Mouse (Mus musculus) adrenal gland (tissue): ENCODE measurements around the gene Tox2.

Source experiments
- intact Hi-C: fragments of 180-260 bp; cut with DNase I; formaldehyde crosslinking; loops from one replicate; pipeline ENCODE4 v1.15.1; 2025

Tox2 gene

DNA sequence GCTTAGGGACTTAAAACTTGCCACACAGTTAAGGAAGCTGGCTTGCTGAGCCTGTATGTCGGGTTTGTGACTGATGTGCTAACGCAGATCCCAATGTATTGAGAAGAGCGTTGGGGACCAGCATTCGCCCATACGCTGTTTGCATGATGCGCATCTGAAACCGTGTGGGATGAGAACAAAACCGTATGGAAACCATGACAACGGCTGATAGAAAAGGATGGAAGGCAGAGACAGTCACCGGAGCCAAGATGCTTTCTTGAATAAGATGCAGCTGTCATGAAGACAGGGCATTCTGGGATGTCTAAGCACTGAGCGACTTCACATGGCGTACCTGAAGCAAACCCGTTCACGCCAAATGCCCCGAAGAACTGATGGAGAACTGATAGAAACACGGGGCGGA lies 106.5 kb downstream of the Tox2 start:
- intact Hi-C loops: no loop called here

DNA sequence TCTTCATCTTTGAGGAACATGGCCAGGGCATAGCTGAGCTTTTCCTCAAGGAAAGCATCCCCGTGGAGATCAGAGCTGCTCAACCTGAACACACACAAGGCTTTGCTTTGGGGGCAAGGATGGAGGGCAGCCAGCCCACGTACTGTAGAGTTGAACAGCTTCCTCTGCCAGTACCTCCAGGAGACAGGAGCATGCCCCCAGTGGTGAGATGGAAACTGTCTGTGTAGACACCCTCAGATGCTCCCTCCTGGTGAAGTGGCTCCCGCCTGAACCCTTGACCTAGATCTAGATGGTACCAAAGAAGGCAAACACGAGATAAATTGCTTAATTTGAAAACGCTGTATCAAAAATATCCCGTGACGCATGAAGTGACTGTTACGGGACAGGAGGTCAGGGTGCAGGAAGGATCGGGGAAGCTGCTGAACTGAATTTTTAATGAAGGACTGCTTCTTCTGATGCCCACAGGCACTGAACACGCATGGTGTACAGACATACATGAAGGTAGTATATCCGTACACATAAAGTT lies 107.3 kb downstream of the Tox2 start:
- intact Hi-C loops: no loop called here

GRCm38 (mm10) chr2:163317281-163317680 lies 114.4 kb downstream of the Tox2 start:
- intact Hi-C loops: no loop called here

DNA sequence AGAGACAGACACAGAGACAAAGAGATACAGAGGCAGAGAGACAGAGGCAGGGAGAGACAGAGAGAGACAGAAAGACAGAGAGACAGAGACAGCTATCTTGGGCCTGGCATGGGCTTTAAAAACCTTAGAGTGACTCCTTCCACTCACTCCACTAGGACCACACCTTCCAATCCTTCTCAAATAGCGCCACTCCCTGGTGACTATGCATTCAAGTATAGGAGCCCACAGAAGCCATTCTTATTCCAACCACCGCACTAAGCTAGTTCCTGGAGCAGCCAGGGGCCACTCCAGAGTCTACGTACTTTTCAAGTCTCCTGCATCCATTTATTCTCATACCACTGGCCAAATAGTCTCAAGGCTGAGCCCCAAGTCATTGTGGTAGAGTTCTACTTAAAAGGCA lies 115.9 kb downstream of the Tox2 start:
- intact Hi-C loops: no loop called here

- intact Hi-C loops: no loop called here
These were observed 120.2 kb downstream of the Tox2 start for GRCm38 (mm10) chr2:163323163-163323562.

DNA sequence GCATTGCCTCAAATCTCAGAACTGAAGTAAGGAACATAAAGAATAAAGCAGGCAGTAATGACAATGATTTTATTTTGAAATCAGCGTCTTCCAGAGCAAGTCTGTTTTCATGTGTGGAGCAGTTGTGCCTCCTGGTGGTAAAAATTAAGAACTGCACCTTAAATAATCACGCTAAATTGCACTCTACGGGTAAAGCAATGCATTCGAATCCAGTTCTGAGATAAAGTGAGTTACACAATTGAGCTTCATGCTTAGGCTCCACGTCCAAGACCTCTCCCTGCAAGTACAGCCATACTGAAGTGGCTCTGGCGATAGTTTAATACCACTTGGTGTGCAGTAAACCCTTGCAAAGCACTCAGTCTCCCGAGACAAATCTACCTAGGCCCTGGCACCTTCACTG lies 127.8 kb downstream of the Tox2 start:
- intact Hi-C loops: loop anchor here (1.0 to 5.0 kb wide), 2 partner anchors 229 to 408 kb away; no protein-coding TSS in a partner anchor

DNA sequence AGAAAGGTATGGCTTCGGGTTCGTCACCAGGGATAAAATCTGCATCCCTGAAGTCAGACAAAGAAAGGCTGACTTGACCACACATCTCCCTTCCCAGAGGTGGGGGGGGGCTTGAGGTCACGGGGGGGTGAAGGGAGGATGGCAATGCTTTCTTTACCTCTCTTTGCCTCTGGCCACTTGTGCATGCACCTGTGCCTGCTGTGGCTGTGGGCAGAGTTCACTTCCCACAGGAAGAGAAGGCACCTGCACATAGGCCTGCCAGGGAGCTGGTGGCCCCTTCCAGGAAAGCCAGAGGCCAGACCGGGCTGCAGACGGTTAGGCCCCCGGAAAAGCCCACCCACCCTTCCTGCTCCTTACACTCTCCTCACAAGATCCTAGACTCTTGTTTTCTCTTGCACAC lies 128.5 kb downstream of the Tox2 start:
- intact Hi-C loops: loop anchor here (5.0 kb wide), 1 partner anchor 409 kb away; no protein-coding TSS in a partner anchor

- intact Hi-C loops: loop anchor here (5.0 kb wide), 1 partner anchor 410 kb away; no protein-coding TSS in a partner anchor
These were observed 129.6 kb downstream of the Tox2 start for GRCm38 (mm10) chr2:163332368-163333055.

DNA sequence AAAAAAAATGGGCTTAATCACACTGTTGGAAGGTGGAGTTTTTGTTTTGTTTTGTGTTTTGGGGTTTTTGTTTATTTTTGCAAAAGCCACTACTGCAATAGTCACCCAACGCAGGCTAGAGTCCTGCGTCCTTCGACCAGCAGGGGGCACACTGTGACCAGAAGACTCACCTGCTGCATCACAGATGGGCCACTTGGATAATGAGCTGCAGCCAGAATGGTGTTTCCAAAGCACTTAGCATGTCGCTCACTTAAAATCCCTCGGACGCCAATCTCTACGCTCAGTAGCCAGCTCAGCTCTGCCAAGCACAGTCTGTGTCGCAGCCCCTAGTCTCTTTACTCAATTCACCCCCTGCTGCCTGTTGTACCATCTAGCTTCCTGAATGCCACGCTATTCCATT lies 137.3 kb downstream of the Tox2 start:
- intact Hi-C loops: loop anchor here (1.0 kb wide), 1 partner anchor 61 kb away; no protein-coding TSS in a partner anchor

GRCm38 (mm10) chr2:163343671-163344070 lies 140.7 kb downstream of the Tox2 start:
- intact Hi-C loops: no loop called here

DNA sequence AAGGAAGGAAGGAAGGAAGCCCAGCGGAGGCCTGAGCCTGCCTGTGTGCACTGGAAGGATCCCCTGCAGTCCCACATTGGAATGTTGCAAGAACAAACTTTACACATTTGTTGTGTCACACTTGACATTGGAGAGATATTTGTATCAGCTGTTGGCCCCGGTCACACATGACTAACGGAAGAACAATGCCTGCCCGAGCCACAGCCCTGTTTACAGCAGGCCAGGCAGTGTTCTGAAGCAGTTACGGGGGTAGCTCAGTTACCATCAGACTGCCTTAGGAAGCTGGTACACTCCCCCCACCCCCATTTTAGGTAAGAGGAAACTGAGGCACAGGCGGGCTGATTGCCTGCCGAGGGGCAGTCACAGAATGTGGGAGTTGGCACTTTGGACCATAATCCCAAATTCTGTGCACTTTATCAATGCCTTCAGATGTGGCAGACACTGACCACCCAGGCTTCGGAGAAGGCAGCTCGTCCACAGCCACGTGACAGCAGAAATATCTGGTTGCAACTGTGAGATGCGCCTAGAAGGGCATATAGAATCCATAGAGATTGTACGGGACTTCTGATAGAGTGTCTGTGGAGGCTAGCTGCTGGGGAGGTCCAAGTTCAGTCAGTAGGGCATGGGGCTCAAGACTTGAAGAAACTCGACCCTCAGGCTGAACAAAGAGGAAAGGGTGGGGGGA lies 142.2 kb downstream of the Tox2 start:
- intact Hi-C loops: no loop called here

DNA sequence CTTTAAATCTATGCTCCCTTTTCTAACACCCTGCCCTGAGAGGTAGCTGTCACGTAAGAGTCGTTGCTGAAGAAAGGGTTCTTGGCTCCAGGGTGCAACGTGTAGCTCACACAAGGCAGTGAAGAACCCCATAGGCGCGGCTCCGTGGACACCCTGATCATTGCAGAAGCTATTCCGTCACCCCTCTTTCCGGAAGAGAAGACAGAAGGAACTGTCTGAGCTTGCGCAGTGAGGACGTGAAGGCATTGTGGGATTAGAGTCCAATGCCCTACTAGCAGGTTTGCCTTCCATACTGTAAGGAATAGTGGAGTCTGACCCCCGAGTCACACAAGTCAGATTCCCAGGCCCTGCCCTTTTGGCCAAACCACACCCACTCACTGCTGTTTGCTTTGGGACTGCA lies 143.6 kb downstream of the Tox2 start:
- intact Hi-C loops: no loop called here

GRCm38 (mm10) chr2:163347517-163348184 lies 144.7 kb downstream of the Tox2 start:
- intact Hi-C loops: no loop called here

- intact Hi-C loops: no loop called here
These were observed 145.8 kb downstream of the Tox2 start for GRCm38 (mm10) chr2:163348677-163349076.

GRCm38 (mm10) chr2:163349411-163349810 lies 146.5 kb downstream of the Tox2 start:
- intact Hi-C loops: no loop called here

DNA sequence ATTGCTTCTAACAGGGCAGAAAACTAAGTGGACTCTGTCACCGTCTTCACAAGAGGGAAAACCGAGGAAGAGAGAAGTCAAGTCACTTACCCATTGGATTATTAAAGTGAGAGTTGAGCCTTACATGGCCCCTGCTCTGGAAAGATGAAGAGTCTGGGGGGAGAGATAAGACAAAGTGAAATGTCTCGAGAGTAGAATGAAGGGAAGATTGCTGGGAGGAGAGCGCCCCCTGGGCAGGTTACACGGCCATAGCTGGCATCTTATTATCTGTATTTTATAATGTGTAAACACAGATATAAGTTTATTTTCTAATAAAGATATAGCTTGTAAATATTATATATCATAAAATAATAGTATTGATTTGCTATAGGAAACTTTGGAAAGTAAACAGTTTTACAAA lies 147.5 kb downstream of the Tox2 start:
- intact Hi-C loops: no loop called here

GRCm38 (mm10) chr2:163353731-163354130 lies 150.8 kb downstream of the Tox2 start:
- intact Hi-C loops: no loop called here

DNA sequence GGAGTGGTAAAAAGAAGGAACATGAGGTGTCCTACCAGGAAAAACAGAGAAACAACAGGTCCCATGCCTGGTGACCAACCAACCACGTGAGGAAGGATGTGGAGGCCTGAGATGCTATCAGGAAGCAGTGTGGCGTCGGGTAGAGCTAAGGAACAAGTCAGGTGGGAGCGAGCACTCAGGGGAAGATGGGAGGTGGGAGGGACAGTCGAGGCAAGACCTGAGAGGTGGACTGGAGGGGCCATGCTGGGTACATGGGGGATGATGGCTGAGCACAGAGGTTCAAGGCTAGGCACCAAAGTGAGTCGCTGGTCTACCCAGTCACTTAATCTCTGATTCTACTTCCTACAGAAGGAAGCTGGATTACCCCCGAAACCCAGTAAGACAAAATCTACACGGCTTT lies 152.7 kb downstream of the Tox2 start:
- intact Hi-C loops: no loop called here

- intact Hi-C loops: no loop called here
These were observed 153.4 kb downstream of the Tox2 start for GRCm38 (mm10) chr2:163356113-163356840.

DNA sequence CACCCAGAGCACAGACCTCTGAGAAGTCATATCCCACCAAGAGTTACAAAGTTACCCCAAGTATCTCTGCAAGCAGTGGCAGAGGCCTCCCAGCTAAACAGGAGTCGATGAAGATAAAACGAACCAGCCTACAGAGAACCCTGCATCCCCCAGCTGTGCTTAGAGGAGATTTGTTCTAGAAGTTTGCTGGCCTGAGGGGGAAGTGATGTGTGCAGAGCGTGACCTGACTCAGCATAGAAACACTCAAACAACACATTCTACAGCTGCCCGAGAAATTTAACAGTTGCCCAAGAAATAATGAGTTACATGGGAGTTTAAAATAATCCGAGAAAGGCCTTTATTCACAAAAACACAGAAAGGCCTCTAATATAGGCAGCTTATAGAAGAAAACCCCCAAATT lies 155.7 kb downstream of the Tox2 start:
- intact Hi-C loops: no loop called here

DNA sequence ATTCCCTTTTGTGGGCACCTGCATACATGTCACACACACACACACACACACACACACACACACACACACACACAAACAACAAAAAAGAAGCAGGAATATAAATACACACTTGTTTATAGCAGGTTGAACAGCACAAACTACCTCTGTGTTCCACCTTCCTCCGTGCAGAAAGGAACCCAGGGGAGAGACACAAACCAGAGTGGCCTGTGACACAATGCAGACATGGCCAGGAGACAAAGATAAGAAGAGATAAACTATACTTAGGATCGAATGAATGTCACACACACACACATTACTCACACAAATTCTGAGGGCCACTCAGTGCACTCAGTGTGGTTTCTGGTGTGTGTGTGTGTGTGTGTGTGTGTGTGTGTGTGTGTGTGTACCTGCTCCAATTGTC lies 156.3 kb downstream of the Tox2 start:
- intact Hi-C loops: no loop called here
